Mouse (Mus musculus): ENCODE results near the gene Zfp536.

Gene Zfp536

GRCm38 (mm10) chr7:37544011-37544410 is 229.4 kb downstream of the Zfp536 start:
- DNase-seq = no peak

GRCm38 (mm10) chr7:37542951-37543350 is 230.5 kb downstream of the Zfp536 start:
- DNase-seq = no peak

- no peak for DNase-seq
Measured at GRCm38 (mm10) chr7:37531166-37531565, 242.3 kb downstream of the Zfp536 start.

GRCm38 (mm10) chr7:37528311-37528710 is 245.1 kb downstream of the Zfp536 start:
- DNase-seq = no peak

GRCm38 (mm10) chr7:37527890-37528289 is 245.6 kb downstream of the Zfp536 start:
- DNase-seq = no peak

- no peak for DNase-seq
Measured at GRCm38 (mm10) chr7:37521407-37521806, 252.0 kb downstream of the Zfp536 start.

- DNase-seq = peak in 1 of 2 experiments; percentile 9
Measured at GRCm38 (mm10) chr7:37510933-37511675, 262.3 kb downstream of the Zfp536 start.

GRCm38 (mm10) chr7:37509700-37510099 is 263.7 kb downstream of the Zfp536 start:
- peak in 1 of 2 experiments; percentile 30 for DNase-seq

- DNase-seq = no peak
Measured at GRCm38 (mm10) chr7:37505548-37505947, 267.9 kb downstream of the Zfp536 start.

- no peak for DNase-seq
Measured at GRCm38 (mm10) chr7:37505096-37505495, 268.3 kb downstream of the Zfp536 start.

- DNase-seq = no peak
Measured at GRCm38 (mm10) chr7:37498881-37499280, 274.6 kb downstream of the Zfp536 start.

GRCm38 (mm10) chr7:37496491-37496890 is 276.9 kb downstream of the Zfp536 start:
- DNase-seq = no peak

GRCm38 (mm10) chr7:37490312-37490711 is 283.1 kb downstream of the Zfp536 start:
- DNase-seq = no peak

- no peak for DNase-seq
Measured at GRCm38 (mm10) chr7:37484946-37485345, 288.5 kb downstream of the Zfp536 start.

- DNase-seq = peak in 1 of 2 experiments; percentile 3
Measured at GRCm38 (mm10) chr7:37482564-37482963, 290.9 kb downstream of the Zfp536 start.

- DNase-seq = no peak
Measured at GRCm38 (mm10) chr7:37481165-37481564, 292.3 kb downstream of the Zfp536 start.

- no peak for DNase-seq
Measured at GRCm38 (mm10) chr7:37477309-37477708, 296.1 kb downstream of the Zfp536 start.

- no peak for DNase-seq
Measured at GRCm38 (mm10) chr7:37475485-37475884, 298.0 kb downstream of the Zfp536 start.

GRCm38 (mm10) chr7:37474284-37474683 is 299.2 kb downstream of the Zfp536 start:
- no peak for DNase-seq

GRCm38 (mm10) chr7:37473311-37474084 is 299.9 kb downstream of the Zfp536 start:
- no peak for DNase-seq

- DNase-seq = no peak
Measured at GRCm38 (mm10) chr7:37471726-37472125, 301.7 kb downstream of the Zfp536 start.

GRCm38 (mm10) chr7:37466477-37467243 is 306.8 kb downstream of the Zfp536 start:
- DNase-seq = no peak

GRCm38 (mm10) chr7:37464186-37464721 is 309.2 kb downstream of the Zfp536 start:
- DNase-seq = no peak
